Mouse (Mus musculus): ENCODE results near the gene Rab26.

The Rab26 gene

GRCm38 (mm10) chr17:24477985-24478600 lies 55.9 kb downstream of the Rab26 start:
- no peak for DNase-seq (ENCODE audit: low spot score)

Data from urinary bladder, postnatal 10 days (tissue).